ENCODE assay signal across 23 mouse cellular contexts in the genomic region with DNA sequence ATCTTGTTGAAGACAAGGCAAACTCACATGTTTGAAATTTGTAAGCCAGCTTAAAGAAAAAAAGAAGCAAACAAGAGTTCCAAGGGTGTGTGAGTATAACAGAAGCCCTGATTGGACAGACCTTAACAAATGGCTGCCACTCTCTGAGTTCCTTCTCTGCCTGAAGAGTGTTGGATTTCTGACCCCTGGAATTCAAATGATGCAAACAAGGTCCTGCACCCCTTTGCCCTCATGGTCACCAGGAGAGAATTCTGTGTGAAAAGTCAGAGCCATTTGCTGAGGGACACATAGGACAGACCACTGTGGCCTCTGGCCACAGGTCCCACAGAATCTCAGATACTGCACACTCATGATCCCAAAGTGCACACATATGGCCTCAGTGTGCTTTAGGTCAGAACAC. TPM values are rescaled to one million over a fixed set of nuclear protein-coding genes. Genes with fewer than 3 reads are reported as not detected.
DNase-seq lines count a peak whose midpoint lies in the region; ATAC-seq and TF ChIP-seq lines count a peak whose summit lies in the region.
"Had no signal": no experiment of that assay in that cellular context is flagged by ENCODE, and none has a peak within 500 bp of the region (broad histone marks: within the 10 kb centered on the region; RNA-seq: fewer than 3 reads in every experiment).

No protein-coding gene starts in this region.

- no peak overlapping the region for H3K27ac ChIP-seq in embryonic facial prominence, embryonic 13.5 days
- no peak overlapping the region for H3K27ac ChIP-seq in embryonic facial prominence, embryonic 10.5 days (replicated peaks)
- H3K27ac ChIP-seq in liver, adult 2 months (replicated peaks; ENCODE audit: insufficient read depth, low read depth, low read length), result no peak overlapping the region
- H3K27ac ChIP-seq in liver, embryonic 11.5 days (ENCODE audit: low read depth, low read length), result no peak overlapping the region
- H3K27ac ChIP-seq in limb, embryonic 10.5 days, result peak overlapping the region; percentile 72; the same call in 1 of the 2 replicates
- H3K27ac ChIP-seq in neural tube, embryonic 15.5 days (replicated peaks), result peak overlapping the region; percentile 43; the same call in 1 of the 2 replicates
- H3K27ac ChIP-seq: heart, embryonic 15.5 days; stomach, postnatal 0 days had no signal

- no peak for TF ChIP-seq CTCF in liver, adult 2 months (IDR thresholded peaks at IDR 0.05; ENCODE audit: low read depth, low read length)

- peaks cover 17% of the 10 kb centered on the region for H3K27me3 ChIP-seq in embryonic facial prominence, embryonic 13.5 days
- peaks cover 20% of the 10 kb centered on the region for H3K27me3 ChIP-seq in embryonic facial prominence, embryonic 10.5 days (replicated peaks; ENCODE audit: low read depth, poor library complexity, severe bottlenecking)
- no peaks in the 10 kb centered on the region for H3K27me3 ChIP-seq in liver, adult 2 months (ENCODE audit: control insufficient read depth, insufficient read depth, low read length)
- H3K27me3 ChIP-seq in liver, embryonic 11.5 days (replicated peaks; ENCODE audit: control insufficient read depth, insufficient read depth, low read length), result peaks cover 3% of the 10 kb centered on the region
- H3K27me3 ChIP-seq in limb, embryonic 10.5 days (ENCODE audit: low read depth, poor library complexity, severe bottlenecking), result peaks cover 35% of the 10 kb centered on the region
- 0 out of 2 replicates have a peak, but pooled peaks cover 3% of the 10 kb centered on the region for H3K27me3 ChIP-seq in neural tube, embryonic 15.5 days (replicated peaks)

- no peaks in the 10 kb centered on the region for H3K36me3 ChIP-seq in embryonic facial prominence, embryonic 13.5 days
- H3K36me3 ChIP-seq in embryonic facial prominence, embryonic 10.5 days (replicated peaks), result no peaks in the 10 kb centered on the region
- H3K36me3 ChIP-seq in liver, adult 2 months (ENCODE audit: control insufficient read depth, insufficient read depth, low read length), result no peaks in the 10 kb centered on the region
- H3K36me3 ChIP-seq in liver, embryonic 11.5 days (ENCODE audit: control insufficient read depth, insufficient read depth, low read length), result no peaks in the 10 kb centered on the region
- no peaks in the 10 kb centered on the region for H3K36me3 ChIP-seq in limb, embryonic 10.5 days
- H3K36me3 ChIP-seq in neural tube, embryonic 15.5 days, result no peaks in the 10 kb centered on the region
- H3K36me3 ChIP-seq: heart, embryonic 15.5 days had no signal

- ATAC-seq in embryonic facial prominence, embryonic 13.5 days (ENCODE audit: insufficient number of reproducible peaks, insufficient read depth, low FRiP score, low TSS enrichment, low read depth), result no peak
- ATAC-seq in liver, embryonic 11.5 days (replicated peaks; ENCODE audit: low FRiP score), result no peak
- no peak for ATAC-seq in neural tube, embryonic 15.5 days (ENCODE audit: low FRiP score)
- ATAC-seq: forebrain, embryonic 16.5 days had no signal

- no peaks in the 10 kb centered on the region for H3K79me2 ChIP-seq in liver, adult 2 months (ENCODE audit: control insufficient read depth, insufficient read depth, low read length)

- H3K9ac ChIP-seq in embryonic facial prominence, embryonic 13.5 days, result 0 out of 2 replicates have a peak overlapping the region, but pooled peaks have one; percentile 22
- H3K9ac ChIP-seq in liver, adult 2 months (ENCODE audit: low read depth, low read length), result no peak overlapping the region
- H3K9ac ChIP-seq in liver, embryonic 11.5 days (ENCODE audit: low read depth, low read length), result no peak overlapping the region
- H3K9ac ChIP-seq in neural tube, embryonic 15.5 days (replicated peaks), result no peak overlapping the region
- H3K9ac ChIP-seq: heart, embryonic 15.5 days had no signal

- H3K4me3 ChIP-seq in embryonic facial prominence, embryonic 13.5 days, result no peak overlapping the region
- no peak overlapping the region for H3K4me3 ChIP-seq in embryonic facial prominence, embryonic 10.5 days
- no peak overlapping the region for H3K4me3 ChIP-seq in liver, adult 2 months (ENCODE audit: insufficient read depth, low read depth, low read length)
- no peak overlapping the region for H3K4me3 ChIP-seq in liver, embryonic 11.5 days (ENCODE audit: low read depth, low read length)
- H3K4me3 ChIP-seq in limb, embryonic 10.5 days, result peak overlapping the region; percentile 1; the same call in 1 of the 2 replicates
- H3K4me3 ChIP-seq in neural tube, embryonic 15.5 days (replicated peaks), result no peak overlapping the region
- H3K4me3 ChIP-seq: heart, embryonic 15.5 days; megakaryocyte, embryonic 14.5 days had no signal

- no peak overlapping the region for H3K4me2 ChIP-seq in embryonic facial prominence, embryonic 13.5 days
- H3K4me2 ChIP-seq in liver, embryonic 11.5 days, result no peak overlapping the region
- H3K4me2 ChIP-seq in neural tube, embryonic 15.5 days, result no peak overlapping the region; the same call in 1 of the 2 replicates
- H3K4me2 ChIP-seq: heart, embryonic 15.5 days had no signal

- H3K9me3 ChIP-seq in embryonic facial prominence, embryonic 13.5 days, result no peaks in the 10 kb centered on the region
- no peaks in the 10 kb centered on the region for H3K9me3 ChIP-seq in embryonic facial prominence, embryonic 10.5 days
- no peaks in the 10 kb centered on the region for H3K9me3 ChIP-seq in liver, embryonic 11.5 days (ENCODE audit: control insufficient read depth, low read length)
- no peaks in the 10 kb centered on the region for H3K9me3 ChIP-seq in limb, embryonic 10.5 days (replicated peaks)
- H3K9me3 ChIP-seq in neural tube, embryonic 15.5 days (replicated peaks), result no peaks in the 10 kb centered on the region
- H3K9me3 ChIP-seq: heart, embryonic 15.5 days; megakaryocyte, embryonic 14.5 days had no signal

- H3K4me1 ChIP-seq in embryonic facial prominence, embryonic 13.5 days, result peaks cover 12% of the 10 kb centered on the region
- H3K4me1 ChIP-seq in embryonic facial prominence, embryonic 10.5 days, result peaks cover 8% of the 10 kb centered on the region
- H3K4me1 ChIP-seq in liver, adult 2 months (ENCODE audit: control insufficient read depth, insufficient read depth, low read length), result no peaks in the 10 kb centered on the region
- H3K4me1 ChIP-seq in liver, embryonic 11.5 days (replicated peaks; ENCODE audit: control insufficient read depth, insufficient read depth, low read length), result no peaks in the 10 kb centered on the region
- peaks cover 36% of the 10 kb centered on the region for H3K4me1 ChIP-seq in limb, embryonic 10.5 days
- peaks cover 44% of the 10 kb centered on the region for H3K4me1 ChIP-seq in neural tube, embryonic 15.5 days

- TF ChIP-seq POLR2A in liver, adult 2 months (IDR thresholded peaks at IDR 0.05; ENCODE audit: extremely low read depth, insufficient read depth, low read length), result no peak

- DNase-seq in embryonic facial prominence, embryonic 10.5 days (ENCODE audit: low spot score), result no peak
- peak; percentile 52 for DNase-seq in liver, adult 2 months (ENCODE audit: extremely low read depth, low read depth, low spot score)
- no peak for DNase-seq in liver, embryonic 11.5 days (ENCODE audit: low spot score)
- no peak for DNase-seq in limb, embryonic 10.5 days (ENCODE audit: low spot score)
- no peak for DNase-seq in thymus, postnatal 25 days
- no peak for DNase-seq in urinary bladder, adult 18-20 months (ENCODE audit: low spot score in 2 of 2)
- DNase-seq: adrenal gland, adult 8-10 months; cerebellum, adult 9-10 months; kidney, adult 18-20 months; kidney, postnatal 25 days; lung, adult 18-20 months; midbrain, embryonic 14.5 days had no signal

RNA-seq across cellular contexts. Expression of a gene that starts 22.6 kb away (rescaled TPM):
- 0.52 and 0.91 TPM in 2 replicates for polyA plus RNA-seq in embryonic facial prominence, embryonic 13.5 days (2015; fragmentation: Nextera tagmentation; extraction: Ambion mirVana)
- polyA plus RNA-seq in embryonic facial prominence, embryonic 10.5 days (2016; fragmentation: Nextera tagmentation; extraction: Ambion mirVana), result not detected in 2 replicates
- total RNA-seq in liver, adult 2 months (2014; rRNA removed), result not detected in 2 replicates
- 0.11 TPM in 1 of 2 replicates, not detected in the other for polyA plus RNA-seq in liver, adult 2 months (2012; rRNA removed)
- 0.17 TPM in 1 of 2 replicates, not detected in the other for polyA plus RNA-seq in liver, embryonic 11.5 days (2014; fragmentation: Nextera tagmentation; extraction: Ambion mirVana)
- 0.35 TPM in 1 of 2 replicates, not detected in the other for polyA plus RNA-seq in limb, embryonic 10.5 days (2016; fragmentation: Nextera tagmentation; extraction: Ambion mirVana)
- 0.28 and 0.40 TPM in 2 replicates for polyA plus RNA-seq in neural tube, embryonic 15.5 days (2015; fragmentation: Nextera tagmentation; extraction: Ambion mirVana)
- total RNA-seq: common myeloid progenitor, adult 5-6 weeks; granulocyte monocyte progenitor cell, adult 5-6 weeks; hematopoietic stem cell, adult 5-6 weeks; layer of hippocampus, adult 8-10 months; left cerebral cortex, postnatal 36 days had no signal
- polyA plus RNA-seq: forebrain, embryonic 16.5 days; midbrain, embryonic 14.5 days had no signal

RNA-seq across cellular contexts. Expression of a gene that starts 23.0 kb away (rescaled TPM):
- polyA plus RNA-seq in embryonic facial prominence, embryonic 13.5 days (2015; fragmentation: Nextera tagmentation; extraction: Ambion mirVana), result 17.6 and 22.5 TPM in 2 replicates
- polyA plus RNA-seq in embryonic facial prominence, embryonic 10.5 days (2016; fragmentation: Nextera tagmentation; extraction: Ambion mirVana), result 2.2 and 2.5 TPM in 2 replicates
- total RNA-seq in liver, adult 2 months (2014; rRNA removed), result 0.09 and 0.13 TPM in 2 replicates
- polyA plus RNA-seq in liver, adult 2 months (2012; rRNA removed), result 0.04 and 0.11 TPM in 2 replicates
- polyA plus RNA-seq in liver, embryonic 11.5 days (2014; fragmentation: Nextera tagmentation; extraction: Ambion mirVana), result 1.1 and 1.3 TPM in 2 replicates
- polyA plus RNA-seq in limb, embryonic 10.5 days (2016; fragmentation: Nextera tagmentation; extraction: Ambion mirVana), result 2.1 and 5.0 TPM in 2 replicates
- polyA plus RNA-seq in neural tube, embryonic 15.5 days (2015; fragmentation: Nextera tagmentation; extraction: Ambion mirVana), result 10.5 and 13.1 TPM in 2 replicates
- total RNA-seq: common myeloid progenitor, adult 5-6 weeks; granulocyte monocyte progenitor cell, adult 5-6 weeks; hematopoietic stem cell, adult 5-6 weeks had no signal

RNA-seq across cellular contexts. Expression of a gene that starts 45.6 kb away (rescaled TPM):
- polyA plus RNA-seq in embryonic facial prominence, embryonic 13.5 days (2015; fragmentation: Nextera tagmentation; extraction: Ambion mirVana), result 4.6 and 4.9 TPM in 2 replicates
- 2.1 and 2.4 TPM in 2 replicates for polyA plus RNA-seq in embryonic facial prominence, embryonic 10.5 days (2016; fragmentation: Nextera tagmentation; extraction: Ambion mirVana)
- total RNA-seq in liver, adult 2 months (2014; rRNA removed), result under 0.01 and 0.13 TPM in 2 replicates
- polyA plus RNA-seq in liver, adult 2 months (2012; rRNA removed), result 0.09 and 0.27 TPM in 2 replicates
- 2.0 and 2.6 TPM in 2 replicates for polyA plus RNA-seq in liver, embryonic 11.5 days (2014; fragmentation: Nextera tagmentation; extraction: Ambion mirVana)
- 0.85 and 1.8 TPM in 2 replicates for polyA plus RNA-seq in limb, embryonic 10.5 days (2016; fragmentation: Nextera tagmentation; extraction: Ambion mirVana)
- polyA plus RNA-seq in neural tube, embryonic 15.5 days (2015; fragmentation: Nextera tagmentation; extraction: Ambion mirVana), result 67.4 and 72.2 TPM in 2 replicates
- total RNA-seq: common myeloid progenitor, adult 5-6 weeks; granulocyte monocyte progenitor cell, adult 5-6 weeks; hematopoietic stem cell, adult 5-6 weeks had no signal

Comparison
In these comparisons a context has a peak if more than half of its experiments do, and no peak if none do; other contexts are left out.
1. H3K27ac ChIP-seq: peak in limb, embryonic 10.5 days (single experiment) and neural tube, embryonic 15.5 days (single experiment); none in embryonic facial prominence, embryonic 13.5 days (single experiment), embryonic facial prominence, embryonic 10.5 days (single experiment), liver, adult 2 months (single experiment) and liver, embryonic 11.5 days (single experiment).
2. RNA of a gene that starts 45.6 kb away (polyA plus RNA-seq): 67.4 to 72.2 TPM in neural tube, embryonic 15.5 days; 4.6 to 4.9 TPM in embryonic facial prominence, embryonic 13.5 days, 2.0 to 2.6 TPM in liver, embryonic 11.5 days, 2.1 to 2.4 TPM in embryonic facial prominence, embryonic 10.5 days, 0.85 to 1.8 TPM in limb, embryonic 10.5 days and 0.09 to 0.27 TPM in liver, adult 2 months; every median in the first group is over 10 times any median in the second.